Mouse (Mus musculus) erythroblast, embryonic 14.5 days (primary cell): ENCODE measurements around the gene Krt222.

Experiments
- GATA1 ChIP-seq: IDR thresholded peaks from 2 replicates; pipeline ENCODE4 v1.6.1; 2012; ENCODE audit warnings: low read length, inconsistent platforms, mixed read lengths
- TAL1 ChIP-seq: IDR thresholded peaks from 3 replicates; pipeline ENCODE4 v1.6.1; 2012; ENCODE audit warnings: low read length, inconsistent platforms, mixed read lengths

DNA sequence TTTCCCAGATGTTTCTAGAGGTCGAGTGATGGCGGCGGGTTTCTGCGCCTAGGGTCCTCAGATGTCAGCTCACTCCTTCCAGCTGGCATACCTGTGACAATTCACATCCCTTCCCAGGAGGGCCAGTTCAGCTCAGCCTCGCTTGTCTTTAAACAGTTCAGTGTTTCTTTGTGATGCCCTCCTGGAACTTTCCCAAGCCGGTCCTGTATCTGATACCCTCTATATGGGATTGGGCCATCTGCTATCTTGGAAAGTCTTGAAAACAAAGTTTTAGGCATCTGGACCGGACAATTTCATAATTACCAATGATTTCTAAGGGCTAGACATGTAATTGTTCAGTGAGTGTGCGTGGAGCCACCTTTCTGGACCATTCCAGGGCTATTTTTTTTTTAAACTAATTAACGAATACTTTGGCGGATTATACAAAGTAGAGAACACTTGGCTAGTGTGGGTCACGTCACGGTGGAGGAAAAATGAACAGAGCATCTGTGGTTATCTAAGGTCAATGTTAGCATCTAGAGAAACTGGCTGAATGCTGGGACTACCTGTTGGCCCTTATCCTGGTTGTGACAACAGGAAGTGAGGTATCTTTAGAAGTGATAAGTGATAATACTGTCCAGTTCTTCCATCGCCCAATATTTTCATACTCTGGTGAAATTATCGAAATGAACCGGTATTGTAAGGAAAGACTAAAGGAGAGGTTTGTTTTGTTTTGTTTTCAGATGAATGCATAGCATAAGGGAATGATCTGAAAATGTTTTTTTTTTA is 12.7 kb downstream of the Krt222 start:
- TF ChIP-seq GATA1: no peak
- no peak for TF ChIP-seq TAL1
